In genomic region chr15:103087204-103087603, GRCm38 (mm10) we compare ENCODE assay signal across 8 mouse cellular contexts.
DNase-seq lines count a peak whose midpoint lies in the region; ATAC-seq and TF ChIP-seq lines count a peak whose summit lies in the region.

No protein-coding gene starts in this region.

- H3K36me3 ChIP-seq in lung, embryonic 16.5 days (ENCODE audit: control insufficient read depth, insufficient read depth, low read length) = no peaks in the 10 kb centered on the region

- TF ChIP-seq POLR2A in brain, embryonic 14.5 days (IDR thresholded peaks at IDR 0.05; ENCODE audit: borderline replicate concordance, extremely low read depth, insufficient read depth, insufficient read length, poor library complexity, severe bottlenecking) = no peak

- no peak overlapping the region for H3K4me2 ChIP-seq in lung, embryonic 16.5 days (ENCODE audit: low read depth, low read length)

- peak; percentile 44 for DNase-seq in ovary, adult 18-20 months (ENCODE audit: low spot score)
- no peak for DNase-seq in ovary, postnatal 10 days (ENCODE audit: low spot score)
- DNase-seq in brain, embryonic 14.5 days (ENCODE audit: low read depth) = peak; percentile 92
- DNase-seq in heart, postnatal 36 days = peak; percentile 53 to 54
- DNase-seq in layer of hippocampus, adult 2 months (ENCODE audit: low spot score in 2 of 2) = no peak

- 15% methylated on average over 4 of the region's 4 CpGs for WGBS in lung, embryonic 16.5 days

- H3K9me3 ChIP-seq in lung, embryonic 16.5 days (ENCODE audit: control insufficient read depth, low read length) = no peaks in the 10 kb centered on the region

- H3K4me1 ChIP-seq in lung, embryonic 16.5 days (replicated peaks; ENCODE audit: control insufficient read depth, insufficient read depth, low read length) = peaks cover 3% of the 10 kb centered on the region; the same call in 1 of the 2 replicates

- TF ChIP-seq CTCF in brain, embryonic 14.5 days (IDR thresholded peaks at IDR 0.05; ENCODE audit: borderline replicate concordance, extremely low read depth, insufficient read depth, insufficient read length) = no peak
- TF ChIP-seq CTCF in layer of hippocampus, adult 2 months (conservative IDR thresholded peaks at IDR 0.05) = no peak

- H3K27ac ChIP-seq in lung, embryonic 16.5 days (ENCODE audit: low read length) = no peak overlapping the region
- H3K27ac ChIP-seq in layer of hippocampus, adult 2 months = no peak overlapping the region

- peaks cover 56% of the 10 kb centered on the region for H3K27me3 ChIP-seq in lung, embryonic 16.5 days (ENCODE audit: control insufficient read depth, insufficient read depth, low read depth, low read length)

- intact Hi-C loops in heart, postnatal 36 days (cut with DNase I) = no loop called here

- H3K4me3 ChIP-seq in lung, embryonic 16.5 days (ENCODE audit: low read length) = no peak overlapping the region
- H3K4me3 ChIP-seq in layer of hippocampus, adult 2 months = no peak overlapping the region

- no peak overlapping the region for H3K9ac ChIP-seq in lung, embryonic 16.5 days (ENCODE audit: low read length)

- peak; percentile 74 for ATAC-seq in lung, embryonic 16.5 days (ENCODE audit: low read depth)
- no peak for ATAC-seq in megakaryocyte-erythroid progenitor cell, adult 5-6 weeks (replicated peaks; ENCODE audit: low FRiP score, low TSS enrichment, poor library complexity, severe bottlenecking)
- ATAC-seq in frontal cortex, adult (ENCODE audit: low TSS enrichment) = no peak

Comparison
In these comparisons a context has a peak if more than half of its experiments do, and no peak if none do; other contexts are left out.
1. DNase-seq: peak in ovary, adult 18-20 months (single experiment), brain, embryonic 14.5 days (single experiment) and heart, postnatal 36 days (2 of 2); none in ovary, postnatal 10 days (single experiment) and layer of hippocampus, adult 2 months (0 of 2).